Mouse (Mus musculus) cortical plate, adult 2 months (tissue): ENCODE measurements around the gene Atf5.

Experiments
- CTCF ChIP-seq: fragments of 200-500 bp; IDR thresholded peaks from 2 replicates; pipeline ENCODE4 v1.5.1; 2011; ENCODE audit warnings: mild to moderate bottlenecking, control low read depth, low read length; ENCODE audit not compliant: insufficient read depth; ENCODE audit errors: extremely low read depth
- POLR2A ChIP-seq: fragments of 200-500 bp; IDR thresholded peaks from 2 replicates; pipeline ENCODE4 v1.6.1; 2011; ENCODE audit warnings: mild to moderate bottlenecking, low read length, control low read depth; ENCODE audit not compliant: insufficient read depth; ENCODE audit errors: extremely low read depth

DNA sequence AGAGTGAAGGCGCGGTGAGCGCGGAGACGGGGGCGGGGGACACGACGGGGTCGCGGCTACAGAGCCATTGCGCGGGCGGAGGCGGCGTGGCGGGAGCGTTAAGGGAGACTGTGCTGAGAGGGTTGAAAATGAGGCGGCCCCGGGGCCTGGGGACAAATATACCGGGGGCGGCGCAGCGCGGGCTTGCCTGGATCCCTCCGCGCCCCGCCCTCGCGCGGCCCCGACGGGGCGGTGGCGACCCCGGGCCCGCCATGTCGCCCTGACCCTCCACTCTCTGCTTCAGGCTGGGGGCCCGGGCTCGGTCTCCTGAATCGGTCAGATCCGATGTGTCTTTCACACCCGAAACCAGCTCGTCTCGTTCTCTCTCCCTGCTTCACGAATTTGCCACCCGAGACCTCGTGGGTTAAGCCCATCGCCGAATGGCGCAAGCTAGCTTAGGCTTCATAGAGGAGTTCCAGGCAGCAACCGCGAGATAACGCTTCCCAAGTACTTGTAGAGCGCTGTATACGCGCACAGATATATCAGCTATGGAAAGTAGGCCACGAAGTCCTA is at the start of gene Atf5:
- TF ChIP-seq POLR2A (no peak), CTCF (no peak)
